Mouse (Mus musculus) forebrain, embryonic 10.5 days (tissue): ENCODE data around the gene Cryba1. TPM values are rescaled to one million over a fixed set of nuclear protein-coding genes. Genes with fewer than 3 reads are reported as not detected.
A peak's percentile ranks its signal among the peaks of the same experiment; 100 is the strongest.

Experiments
- DNase-seq: peaks from one replicate; pipeline ENCODE4 v3.0.0-alpha.2; 2017; ENCODE audit warnings: low spot score; ENCODE audit errors: extremely low spot score
- H3K27ac ChIP-seq: fragments of 300-500 bp; sonication (generic); 2 replicates; pipeline ENCODE4 v1.5.1; 2016; ENCODE audit warnings: mild to moderate bottlenecking
- H3K27me3 ChIP-seq: fragments of 300-500 bp; sonication (generic); 2 replicates; pipeline ENCODE4 v1.6.1; 2016; ENCODE audit warnings: mild to moderate bottlenecking; ENCODE audit not compliant: poor library complexity, severe bottlenecking
- H3K36me3 ChIP-seq: fragments of 300-500 bp; sonication (generic); replicated peaks from 2 replicates; pipeline ENCODE4 v1.6.1; 2016; ENCODE audit warnings: mild to moderate bottlenecking, moderate library complexity
- H3K4me1 ChIP-seq: fragments of 300-500 bp; sonication (generic); 2 replicates; pipeline ENCODE4 v1.6.1; 2016
- H3K4me3 ChIP-seq: fragments of 300-500 bp; sonication (generic); 2 replicates; pipeline ENCODE4 v1.5.1; 2016; ENCODE audit warnings: mild to moderate bottlenecking, moderate library complexity
- H3K9me3 ChIP-seq: fragments of 300-500 bp; sonication (generic); 2 replicates; pipeline ENCODE4 v1.6.1; 2016; ENCODE audit warnings: mild to moderate bottlenecking, moderate library complexity
- WGBS: fragments of 180-500 bp; shearing (Covaris S2); methylation state at CpG from one replicate; pipeline ENCODE4 v1.1.7; 2016; 5-methylcytosine and 5-hydroxymethylcytosine counted together
- polyA plus RNA-seq: library from polyadenylated mRNA; unstranded; fragments of >200 nt; fragmentation: Nextera tagmentation; extraction: Ambion mirVana; gene quantifications from 2 replicates; pipeline ENCODE4 v1.2.1, GENCODE M21; 2016

Gene Cryba1
- polyA plus RNA-seq, 1 experiment from 2014 or later, result 0.73 TPM

GRCm38 (mm10) chr11:77697232-77697631 lies 27.9 kb downstream of the Cryba1 start:
- H3K9me3 ChIP-seq, result peaks cover 10% of the 10 kb centered on the region; the same call in 1 of the 2 replicates
- WGBS, result 93% methylated on average over 2 of the region's 2 CpGs
- no peaks in the 10 kb centered on the region for H3K27me3 ChIP-seq
- peaks cover 97% of the 10 kb centered on the region for H3K36me3 ChIP-seq
- H3K4me3 ChIP-seq, result no peak overlapping the region
- H3K27ac ChIP-seq, result no peak overlapping the region
- no peak for DNase-seq
- no peaks in the 10 kb centered on the region for H3K4me1 ChIP-seq

GRCm38 (mm10) chr11:77693026-77693425 lies 32.1 kb downstream of the Cryba1 start:
- H3K36me3 ChIP-seq, result peaks cover 96% of the 10 kb centered on the region

GRCm38 (mm10) chr11:77687541-77688131 lies 37.4 kb downstream of the Cryba1 start:
- H3K36me3 ChIP-seq, result peaks cover 43% of the 10 kb centered on the region
- H3K27me3 ChIP-seq, result no peaks in the 10 kb centered on the region
- H3K27ac ChIP-seq, result peak overlapping the region; percentile 99
- no peaks in the 10 kb centered on the region for H3K9me3 ChIP-seq
- H3K4me3 ChIP-seq, result peak overlapping the region; percentile 99
- H3K4me1 ChIP-seq, result peaks cover 19% of the 10 kb centered on the region
- 0% methylated on average over 27 of the region's 40 CpGs for WGBS
- DNase-seq, result peak; percentile 40

More at GRCm38 (mm10) chr11:77693026-77693425, 32.1 kb downstream of the Cryba1 start:
- H3K4me3 ChIP-seq, result no peak overlapping the region
- no peaks in the 10 kb centered on the region for H3K27me3 ChIP-seq
- H3K27ac ChIP-seq, result no peak overlapping the region
- DNase-seq, result no peak
- peaks cover 9% of the 10 kb centered on the region for H3K4me1 ChIP-seq
- H3K9me3 ChIP-seq, result peaks cover 10% of the 10 kb centered on the region; the same call in 1 of the 2 replicates
- 94% methylated on average over 3 of the region's 3 CpGs for WGBS

DNA sequence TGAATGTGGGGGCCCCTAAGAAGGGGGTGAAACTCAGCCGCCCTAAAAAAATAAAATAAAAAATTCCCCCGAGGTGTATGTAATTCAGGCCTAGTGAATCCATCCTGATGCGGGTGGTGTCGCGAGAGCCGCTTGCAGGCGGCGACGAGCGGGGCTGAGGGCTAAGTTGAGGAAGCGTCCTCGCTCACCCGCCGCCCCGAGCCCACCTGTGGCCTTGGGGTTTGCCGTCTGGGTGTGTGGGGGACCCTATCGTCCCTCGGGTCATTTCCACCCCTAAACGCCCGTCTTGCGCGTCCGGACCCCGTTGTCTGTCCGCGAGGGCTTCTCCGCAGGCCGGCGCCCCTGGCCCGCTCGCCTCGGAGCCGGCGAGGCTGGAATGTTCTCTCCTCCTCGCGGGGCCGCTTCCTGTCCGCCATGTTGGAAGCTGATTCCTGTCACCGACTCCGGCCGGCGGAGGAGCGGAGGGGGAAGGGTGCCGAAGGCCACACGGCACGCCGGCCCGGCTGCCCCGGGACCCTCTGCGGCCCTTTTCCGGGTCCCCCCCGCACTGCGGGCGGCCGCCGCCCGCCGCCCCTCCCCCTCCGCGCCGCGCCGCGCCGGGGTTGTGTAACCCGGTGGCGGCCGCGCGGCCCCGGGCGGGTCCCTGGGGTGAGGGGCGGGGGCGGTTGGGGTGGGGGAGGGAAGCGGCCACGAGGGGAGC lies 38.1 kb downstream of the Cryba1 start:
- peaks cover 37% of the 10 kb centered on the region for H3K36me3 ChIP-seq
- H3K4me3 ChIP-seq, result peak overlapping the region; percentile 99
- peak overlapping the region; percentile 99 for H3K27ac ChIP-seq
- H3K4me1 ChIP-seq, result peaks cover 19% of the 10 kb centered on the region
- WGBS, result 0% methylated on average over 53 of the region's 76 CpGs
- no peaks in the 10 kb centered on the region for H3K9me3 ChIP-seq
- H3K27me3 ChIP-seq, result no peaks in the 10 kb centered on the region
- DNase-seq, result peak; percentile 80

DNA sequence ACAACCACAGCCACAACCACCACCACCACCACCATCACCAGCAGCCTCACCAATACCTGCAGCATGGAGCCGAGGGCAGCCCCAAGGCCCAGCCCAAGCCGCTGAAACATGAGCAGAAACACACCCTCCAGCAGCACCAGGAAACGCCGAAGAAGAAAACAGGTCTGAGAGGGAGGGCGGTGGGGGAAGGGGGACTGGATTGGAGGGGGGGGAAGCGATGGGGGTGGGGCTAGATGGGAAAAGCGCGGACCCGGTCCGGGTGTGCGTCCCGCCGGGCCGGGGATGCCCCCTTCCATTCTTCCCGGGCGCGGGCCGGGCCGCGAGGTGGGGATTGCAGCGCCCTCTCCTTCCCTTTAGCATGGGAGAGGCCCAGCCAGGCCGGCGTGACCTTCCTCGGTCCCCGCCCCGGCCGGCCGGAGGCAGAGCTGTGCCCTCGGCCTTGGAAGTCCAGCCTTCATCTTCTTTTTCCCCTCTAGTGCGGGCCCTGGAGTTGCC lies 38.7 kb downstream of the Cryba1 start:
- peak overlapping the region; percentile 99 for H3K27ac ChIP-seq
- H3K4me1 ChIP-seq, result peaks cover 19% of the 10 kb centered on the region
- H3K36me3 ChIP-seq, result peaks cover 31% of the 10 kb centered on the region
- under 1% methylated on average over 26 of the region's 30 CpGs for WGBS
- DNase-seq, result no peak
- H3K4me3 ChIP-seq, result peak overlapping the region; percentile 99
- H3K27me3 ChIP-seq, result no peaks in the 10 kb centered on the region
- no peaks in the 10 kb centered on the region for H3K9me3 ChIP-seq

GRCm38 (mm10) chr11:77685383-77686265 lies 39.5 kb downstream of the Cryba1 start, which contains the start of gene Nufip2:
TSS of gene Nufip2 (plus strand) at chr11:77686155.
- Histone ChIP-seq H3K4me1 (peaks cover 19% of the 10 kb centered on the region), H3K9me3 (no peaks in the 10 kb centered on the region), H3K27me3 (no peaks in the 10 kb centered on the region), H3K27ac (peak within 1 kb of the TSS; percentile 99), H3K36me3 (peaks cover 23% of the 10 kb centered on the region), H3K4me3 (peak within 1 kb of the TSS; percentile 99)
- DNase-seq, result peak; percentile 99
- under 1% methylated on average over 38 of the region's 38 CpGs for WGBS

GRCm38 (mm10) chr11:77684896-77685295 lies 40.2 kb downstream of the Cryba1 start:
- H3K4me1 ChIP-seq, result peaks cover 25% of the 10 kb centered on the region
- no peaks in the 10 kb centered on the region for H3K9me3 ChIP-seq
- H3K27ac ChIP-seq, result peak overlapping the region; percentile 99
- no peak for DNase-seq
- peaks cover 16% of the 10 kb centered on the region for H3K36me3 ChIP-seq
- peak overlapping the region; percentile 99 for H3K4me3 ChIP-seq
- WGBS, result 73% methylated on average over 2 of the region's 2 CpGs
- no peaks in the 10 kb centered on the region for H3K27me3 ChIP-seq

DNA sequence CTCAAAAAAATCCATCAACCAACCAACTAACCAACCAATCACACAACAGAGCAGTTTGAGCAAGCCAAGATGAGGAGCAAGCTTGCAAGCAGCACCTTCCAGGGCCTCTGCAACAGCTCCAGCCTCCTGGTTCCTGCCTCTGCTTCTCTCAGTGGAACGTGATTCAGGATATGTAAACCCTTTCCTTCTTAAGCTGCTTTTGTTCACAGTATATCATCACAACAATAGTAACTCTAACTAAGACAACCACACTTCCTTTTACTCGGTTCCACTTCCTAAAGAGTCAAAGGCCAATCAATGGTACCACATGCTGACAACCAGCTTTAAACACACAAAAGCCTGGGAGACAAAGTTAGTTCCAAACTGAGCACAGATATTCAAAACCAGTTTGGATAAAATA lies 45.1 kb downstream of the Cryba1 start:
- no peaks in the 10 kb centered on the region for H3K27me3 ChIP-seq
- no peaks in the 10 kb centered on the region for H3K9me3 ChIP-seq
- peaks cover 12% of the 10 kb centered on the region for H3K4me1 ChIP-seq
- H3K27ac ChIP-seq, result no peak overlapping the region
- WGBS, result 4% methylated on average over 2 of the region's 2 CpGs
- H3K36me3 ChIP-seq, result no peaks in the 10 kb centered on the region
- no peak overlapping the region for H3K4me3 ChIP-seq
- DNase-seq, result no peak

- Histone ChIP-seq H3K9me3 (peaks cover 8% of the 10 kb centered on the region; the same call in 1 of the 2 replicates), H3K27me3 (no peaks in the 10 kb centered on the region), H3K36me3 (no peaks in the 10 kb centered on the region), H3K27ac (no peak overlapping the region), H3K4me1 (no peaks in the 10 kb centered on the region), H3K4me3 (no peak overlapping the region)
- DNase-seq, result no peak
- WGBS, result 67% methylated on average over 4 of the region's 4 CpGs
These were observed 51.6 kb downstream of the Cryba1 start for GRCm38 (mm10) chr11:77673428-77673991.

- no peak for DNase-seq
- no peak overlapping the region for H3K4me3 ChIP-seq
- no peaks in the 10 kb centered on the region for H3K36me3 ChIP-seq
- WGBS, result 98% methylated on average over 2 of the region's 2 CpGs
- no peaks in the 10 kb centered on the region for H3K27me3 ChIP-seq
- H3K4me1 ChIP-seq, result no peaks in the 10 kb centered on the region
- H3K27ac ChIP-seq, result no peak overlapping the region
- H3K9me3 ChIP-seq, result peaks cover 8% of the 10 kb centered on the region; the same call in 1 of the 2 replicates
These were observed 52.3 kb downstream of the Cryba1 start for GRCm38 (mm10) chr11:77672746-77673145.
